Mouse (Mus musculus) kidney, embryonic 14.5 days (tissue): ENCODE data around the gene Elobl. TPM values are rescaled to one million over a fixed set of nuclear protein-coding genes. Genes with fewer than 3 reads are reported as not detected.

Source experiments
- ATAC-seq: fragments of 200-750 bp; cut with Nextera tagmentation; 2 replicates; pipeline ENCODE4 v1.8.0; 2017; ENCODE audit warnings: moderate number of reproducible peaks, mild to moderate bottlenecking, moderate TSS enrichment, moderate library complexity; ENCODE audit not compliant: low FRiP score, low TSS enrichment
- H3K27ac ChIP-seq: fragments of 300-500 bp; sonication (generic); 2 replicates; pipeline ENCODE4 v1.5.1; 2014; ENCODE audit warnings: low read depth, mild to moderate bottlenecking, low read length, moderate library complexity, mixed read lengths
- H3K27me3 ChIP-seq: fragments of 300-500 bp; sonication (generic); 2 replicates; pipeline ENCODE4 v1.6.1; 2014; ENCODE audit warnings: mild to moderate bottlenecking, low read length; ENCODE audit not compliant: control insufficient read depth, insufficient read depth
- H3K36me3 ChIP-seq: fragments of 300-500 bp; sonication (generic); 2 replicates; pipeline ENCODE4 v1.6.1; 2014; ENCODE audit warnings: low read length, mixed read lengths; ENCODE audit not compliant: control insufficient read depth, insufficient read depth
- H3K4me1 ChIP-seq: fragments of 300-500 bp; sonication (generic); 2 replicates; pipeline ENCODE4 v1.6.1; 2014; ENCODE audit warnings: low read length, mixed read lengths; ENCODE audit not compliant: control insufficient read depth, insufficient read depth
- H3K4me2 ChIP-seq: fragments of 300-500 bp; sonication (generic); replicated peaks from 2 replicates; pipeline ENCODE4 v1.6.1; 2014; ENCODE audit warnings: low read depth, mild to moderate bottlenecking, low read length
- H3K4me3 ChIP-seq: fragments of 300-500 bp; sonication (generic); 2 replicates; pipeline ENCODE4 v1.5.1; 2014; ENCODE audit warnings: mild to moderate bottlenecking, low read length
- H3K9ac ChIP-seq: fragments of 300-500 bp; sonication (generic); 2 replicates; pipeline ENCODE4 v1.6.1; 2014; ENCODE audit warnings: low read depth, mild to moderate bottlenecking, low read length, moderate library complexity
- H3K9me3 ChIP-seq: fragments of 300-500 bp; sonication (generic); 2 replicates; pipeline ENCODE4 v1.6.1; 2016; ENCODE audit warnings: low read length; ENCODE audit not compliant: control insufficient read depth
- WGBS: fragments of 180-500 bp; shearing (Covaris S2); extraction: QIAGEN DNeasy Blood & Tissue Kit; methylation state at CpG from one replicate; pipeline ENCODE4 v1.1.7; 2014; 5-methylcytosine and 5-hydroxymethylcytosine counted together
- polyA plus RNA-seq: library from polyadenylated mRNA; unstranded; fragments of >200 nt; fragmentation: Nextera tagmentation; extraction: Ambion mirVana; gene quantifications from 2 replicates; pipeline ENCODE4 v1.2.1, GENCODE M21; 2014

The Elobl gene
- polyA plus RNA-seq, 1 experiment from 2014 or later: not detected

DNA sequence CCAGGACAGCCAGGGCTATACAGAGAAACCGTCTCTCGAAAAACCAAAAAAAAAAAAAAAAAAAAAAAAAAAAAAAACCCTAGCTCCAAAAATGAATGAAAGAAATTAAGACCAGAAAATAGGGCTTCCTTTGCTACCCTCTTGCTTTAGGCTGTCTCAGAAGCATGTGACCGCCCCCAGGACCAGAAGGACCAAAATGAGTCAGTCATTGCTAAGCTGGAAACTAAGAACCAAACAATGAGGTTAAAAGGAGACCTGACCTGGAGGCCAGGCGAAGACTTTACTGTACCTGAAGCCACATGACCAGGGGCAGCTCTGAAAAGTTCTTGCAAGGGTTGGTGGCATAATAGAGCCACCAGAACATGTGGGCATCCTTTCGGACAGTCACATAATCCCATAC, 14.6 kb downstream of the Elobl start:
- ATAC-seq: no peak
- H3K36me3 ChIP-seq: peaks cover 14% of the 10 kb centered on the region
- H3K4me3 ChIP-seq: no peak overlapping the region
- no peak overlapping the region for H3K4me2 ChIP-seq
- no peaks in the 10 kb centered on the region for H3K27me3 ChIP-seq
- 0 out of 2 replicates have a peak, but pooled peaks cover 7% of the 10 kb centered on the region for H3K4me1 ChIP-seq
- 92% methylated on average over 5 of the region's 5 CpGs for WGBS
- H3K9ac ChIP-seq: no peak overlapping the region
- no peaks in the 10 kb centered on the region for H3K9me3 ChIP-seq
- no peak overlapping the region for H3K27ac ChIP-seq

DNA sequence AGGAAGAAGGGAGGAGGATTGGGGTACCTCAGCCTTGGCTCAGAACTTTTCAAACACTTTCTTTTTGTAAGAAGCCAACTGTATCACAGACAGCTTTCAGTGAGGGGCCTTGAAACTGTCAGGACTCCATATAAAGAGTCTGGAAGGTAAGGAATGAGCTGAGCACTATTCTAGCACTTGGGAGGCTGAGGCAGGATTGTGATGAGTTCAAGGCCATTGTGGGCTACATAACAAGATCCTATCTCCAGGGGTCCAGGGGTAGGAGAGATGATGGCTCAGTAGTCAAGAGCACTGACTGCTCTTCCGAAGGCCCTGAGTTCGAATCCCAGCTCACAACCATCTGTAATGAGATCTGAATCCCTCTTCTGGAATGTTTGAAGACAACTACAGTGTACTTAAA, 15.2 kb downstream of the Elobl start:
- no peaks in the 10 kb centered on the region for H3K27me3 ChIP-seq
- no peak for ATAC-seq
- 97% methylated on average over 2 of the region's 2 CpGs for WGBS
- peaks cover 14% of the 10 kb centered on the region for H3K36me3 ChIP-seq
- no peak overlapping the region for H3K4me2 ChIP-seq
- 0 out of 2 replicates have a peak, but pooled peaks cover 7% of the 10 kb centered on the region for H3K4me1 ChIP-seq
- H3K9me3 ChIP-seq: no peaks in the 10 kb centered on the region
- no peak overlapping the region for H3K9ac ChIP-seq
- no peak overlapping the region for H3K27ac ChIP-seq
- no peak overlapping the region for H3K4me3 ChIP-seq

DNA sequence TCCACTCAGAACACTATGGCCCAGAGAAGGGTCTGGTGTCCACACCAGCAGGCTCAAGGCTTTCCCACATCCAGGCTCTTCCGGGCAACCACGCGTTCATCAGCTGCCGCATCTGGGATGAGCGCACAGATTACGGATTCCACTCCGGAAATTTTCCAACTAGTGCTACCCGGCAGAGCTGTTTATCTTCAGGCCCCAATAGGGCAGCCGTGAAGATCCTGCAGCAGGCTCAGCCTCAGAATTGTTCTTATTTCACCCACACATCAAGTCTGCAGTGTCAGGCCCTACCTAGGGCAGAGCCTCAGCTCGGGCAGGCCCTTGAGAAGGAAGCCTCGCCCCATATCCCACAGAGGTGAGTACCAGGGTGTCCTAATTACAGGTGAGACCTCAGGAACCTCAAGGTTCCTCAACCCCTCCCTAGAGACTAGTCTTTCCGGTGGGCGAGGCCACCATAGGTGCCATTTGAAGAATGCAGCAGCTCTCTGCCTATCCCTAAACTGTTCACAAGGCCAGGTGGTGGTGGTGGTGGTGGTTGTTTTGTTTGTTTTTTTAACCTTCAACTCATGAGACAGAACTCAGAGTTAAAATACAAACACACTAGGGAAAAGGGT, 16.0 kb downstream of the Elobl start:
- H3K36me3 ChIP-seq: peaks cover 14% of the 10 kb centered on the region
- H3K4me2 ChIP-seq: no peak overlapping the region
- no peak overlapping the region for H3K4me3 ChIP-seq
- no peak for ATAC-seq
- H3K27me3 ChIP-seq: no peaks in the 10 kb centered on the region
- H3K9me3 ChIP-seq: no peaks in the 10 kb centered on the region
- no peak overlapping the region; the same call in 1 of the 2 replicates for H3K9ac ChIP-seq
- WGBS: 87% methylated on average over 13 of the region's 13 CpGs
- 0 out of 2 replicates have a peak, but pooled peaks cover 7% of the 10 kb centered on the region for H3K4me1 ChIP-seq
- no peak overlapping the region for H3K27ac ChIP-seq

DNA sequence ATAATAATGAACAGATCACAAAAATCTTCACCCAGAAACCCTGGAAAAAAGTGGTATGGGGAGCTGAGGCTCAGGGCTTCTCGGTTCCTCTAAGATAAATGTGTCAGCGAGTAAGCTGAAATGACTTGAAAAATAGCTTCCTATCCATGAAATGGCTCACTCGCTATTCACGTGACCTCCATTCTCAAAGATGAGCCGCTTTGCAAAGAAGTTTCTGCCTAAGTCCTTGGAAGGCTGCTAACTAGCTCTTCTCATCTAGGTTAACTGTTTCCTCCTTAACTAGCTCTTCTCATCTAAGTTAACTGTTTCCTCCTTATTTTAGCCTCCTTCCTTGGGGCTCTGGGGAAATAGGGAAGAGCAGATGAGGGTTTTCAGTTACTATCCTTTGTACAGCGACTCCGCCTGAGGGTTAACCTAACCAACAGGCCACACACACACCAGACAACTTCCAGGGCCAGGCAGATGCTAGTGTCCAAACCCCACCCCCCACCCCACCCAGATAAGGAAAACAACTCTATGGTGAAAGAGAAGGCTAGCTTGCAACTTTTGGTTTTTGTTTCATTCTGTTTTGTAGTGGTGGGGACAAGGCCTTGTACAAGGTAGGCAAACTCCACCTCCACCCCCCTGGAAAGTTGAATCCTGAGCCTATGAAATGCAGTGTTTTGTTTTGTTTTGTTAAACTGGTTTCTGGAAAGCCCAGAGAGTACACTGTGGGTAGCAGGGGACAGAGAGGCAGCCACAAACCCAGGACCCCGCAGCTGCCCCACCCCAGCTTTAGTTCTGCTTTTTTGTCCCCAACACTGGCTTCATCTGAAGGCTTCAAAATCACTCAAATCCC, 16.7 kb downstream of the Elobl start:
- Histone ChIP-seq H3K9me3 (no peaks in the 10 kb centered on the region), H3K27ac (no peak overlapping the region), H3K36me3 (peaks cover 19% of the 10 kb centered on the region), H3K9ac (no peak overlapping the region), H3K27me3 (no peaks in the 10 kb centered on the region), H3K4me2 (no peak overlapping the region), H3K4me3 (no peak overlapping the region), H3K4me1 (0 out of 2 replicates have a peak, but pooled peaks cover 7% of the 10 kb centered on the region)
- WGBS: 84% methylated on average over 8 of the region's 8 CpGs
- no peak for ATAC-seq

DNA sequence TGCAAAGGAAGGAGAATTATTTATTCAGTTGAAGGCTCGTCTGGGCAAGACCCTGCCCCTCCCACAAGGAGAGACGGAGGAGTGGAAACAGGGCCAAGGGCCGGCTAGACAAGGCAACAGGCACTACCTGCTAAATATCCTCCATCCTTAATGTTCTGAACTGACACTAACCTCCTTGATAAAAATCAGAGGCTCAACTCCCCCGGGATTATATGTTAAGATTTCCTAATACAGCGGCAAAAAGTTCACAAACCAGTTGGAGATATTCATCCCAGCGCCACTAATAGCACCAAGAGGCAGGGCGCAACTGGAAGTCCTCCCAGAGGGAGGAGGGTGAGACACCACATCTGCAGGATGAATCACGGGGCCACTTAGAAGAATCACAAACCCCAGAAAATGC, 17.8 kb downstream of the Elobl start:
- no peak overlapping the region for H3K27ac ChIP-seq
- 0 out of 2 replicates have a peak, but pooled peaks cover 3% of the 10 kb centered on the region for H3K4me1 ChIP-seq
- H3K4me2 ChIP-seq: no peak overlapping the region
- no peak for ATAC-seq
- peaks cover 19% of the 10 kb centered on the region for H3K36me3 ChIP-seq
- H3K27me3 ChIP-seq: no peaks in the 10 kb centered on the region
- H3K9ac ChIP-seq: no peak overlapping the region
- WGBS: 76% methylated on average over 8 of the region's 8 CpGs
- no peak overlapping the region for H3K4me3 ChIP-seq
- H3K9me3 ChIP-seq: no peaks in the 10 kb centered on the region

DNA sequence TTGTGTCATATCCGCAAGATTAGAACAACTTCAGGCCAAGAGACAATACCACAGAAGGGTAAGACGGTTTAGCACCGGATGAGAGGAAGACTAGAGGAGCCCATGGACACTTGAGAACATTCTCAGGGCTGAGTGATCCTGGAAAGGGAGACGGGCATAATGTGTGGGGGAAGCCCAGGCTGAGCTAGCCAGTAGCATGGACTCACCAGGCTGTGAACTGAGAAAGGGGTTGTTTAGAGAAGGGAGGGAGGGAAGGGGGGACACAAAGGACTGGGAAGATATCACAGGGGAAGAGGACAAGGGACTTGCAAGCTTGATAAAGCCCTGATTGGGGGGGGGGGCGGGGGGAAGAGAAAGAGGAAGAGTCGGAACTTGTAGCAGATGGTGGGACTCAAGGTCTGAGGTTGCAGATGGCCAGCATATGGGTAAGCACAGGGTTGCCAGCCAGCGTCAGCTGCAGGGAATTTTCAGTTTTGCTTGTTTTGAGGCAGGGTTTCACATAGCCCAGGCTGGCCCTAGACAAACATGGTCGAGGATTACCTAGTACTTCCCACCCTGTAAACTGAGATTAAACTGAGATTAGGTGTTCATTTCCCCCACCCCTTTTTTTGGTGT, 20.7 kb downstream of the Elobl start:
- no peak overlapping the region for H3K4me2 ChIP-seq
- peak; percentile 57; the same call in 1 of the 2 replicates for ATAC-seq
- 54% methylated on average over 7 of the region's 8 CpGs for WGBS
- peaks cover 21% of the 10 kb centered on the region for H3K36me3 ChIP-seq
- no peak overlapping the region for H3K9ac ChIP-seq
- H3K27ac ChIP-seq: no peak overlapping the region
- no peak overlapping the region for H3K4me3 ChIP-seq
- H3K4me1 ChIP-seq: no peaks in the 10 kb centered on the region
- no peaks in the 10 kb centered on the region for H3K27me3 ChIP-seq
- no peaks in the 10 kb centered on the region for H3K9me3 ChIP-seq

DNA sequence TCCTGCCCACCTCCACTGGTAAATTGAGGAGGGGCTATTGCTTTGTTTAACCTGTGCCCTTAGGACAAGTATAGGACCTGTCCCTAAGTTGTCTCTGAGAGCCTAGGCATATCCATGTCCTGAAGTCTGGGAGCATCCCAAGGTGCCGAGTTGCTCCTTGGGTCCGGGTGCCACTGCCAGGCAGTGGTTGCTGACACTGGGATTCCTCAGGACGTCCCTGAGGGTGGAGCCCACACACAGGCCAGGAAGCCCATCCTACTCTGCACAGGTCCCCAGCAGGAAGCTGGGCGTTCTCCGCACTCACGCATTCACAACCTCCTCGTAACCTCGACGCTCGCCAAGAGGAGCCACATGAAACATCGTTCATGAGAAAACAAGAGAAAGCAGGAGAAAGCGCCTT, 25.2 kb downstream of the Elobl start:
- no peak overlapping the region for H3K9ac ChIP-seq

DNA sequence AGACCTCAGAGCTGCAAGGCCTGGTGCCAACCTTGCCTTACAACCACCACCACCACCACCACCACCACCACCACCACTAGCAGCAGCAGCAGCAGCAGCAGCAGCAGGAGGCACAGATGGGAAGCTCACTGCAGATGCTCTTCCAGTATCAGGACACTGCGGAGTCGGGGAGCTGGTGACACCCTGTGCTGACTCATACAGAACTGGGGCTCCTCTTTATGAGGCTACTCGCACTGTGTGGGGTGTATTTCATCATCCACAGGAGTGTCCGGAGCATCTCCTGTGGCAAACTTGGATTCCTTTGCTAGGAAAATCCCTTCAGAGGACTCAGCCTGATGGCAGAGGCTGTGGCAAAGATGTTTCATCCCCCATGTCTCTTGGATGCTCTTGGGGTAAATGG, 27.1 kb downstream of the Elobl start:
- Histone ChIP-seq H3K27ac (no peak overlapping the region), H3K9ac (no peak overlapping the region), H3K36me3 (peaks cover 26% of the 10 kb centered on the region), H3K27me3 (no peaks in the 10 kb centered on the region), H3K4me2 (no peak overlapping the region), H3K9me3 (no peaks in the 10 kb centered on the region), H3K4me1 (no peaks in the 10 kb centered on the region), H3K4me3 (no peak overlapping the region)
- 91% methylated on average over 4 of the region's 4 CpGs for WGBS
- ATAC-seq: no peak

More for the DNA sequence above, 25.2 kb downstream of the Elobl start:
- Histone ChIP-seq H3K4me1 (no peaks in the 10 kb centered on the region), H3K4me3 (no peak overlapping the region), H3K27ac (no peak overlapping the region), H3K27me3 (no peaks in the 10 kb centered on the region), H3K36me3 (peaks cover 17% of the 10 kb centered on the region; the same call in 1 of the 2 replicates), H3K9me3 (no peaks in the 10 kb centered on the region), H3K4me2 (no peak overlapping the region)
- 81% methylated on average over 12 of the region's 12 CpGs for WGBS
- no peak for ATAC-seq

DNA sequence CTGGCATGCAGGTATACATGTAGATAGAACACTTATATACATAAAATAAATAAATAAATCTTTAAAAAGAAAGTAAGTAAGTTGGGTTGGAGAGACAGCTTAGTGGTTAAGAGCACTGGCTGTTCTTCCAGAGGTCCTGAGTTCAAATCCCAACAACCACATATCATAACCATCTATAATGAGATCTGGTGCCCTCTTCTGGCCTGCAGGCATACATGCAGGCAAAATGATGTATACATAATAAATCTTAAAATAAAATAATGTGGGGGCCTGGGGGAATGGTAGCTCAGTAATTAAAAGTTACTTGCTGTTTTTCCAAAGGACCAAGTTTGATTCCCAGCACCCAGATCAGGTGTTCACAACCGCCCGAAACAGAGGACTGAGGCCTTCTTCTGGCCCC, 28.0 kb downstream of the Elobl start:
- H3K4me1 ChIP-seq: no peaks in the 10 kb centered on the region
- H3K9me3 ChIP-seq: no peaks in the 10 kb centered on the region
- no peak for ATAC-seq
- WGBS: 100% methylated on average over 2 of the region's 2 CpGs
- no peak overlapping the region for H3K4me2 ChIP-seq
- H3K9ac ChIP-seq: no peak overlapping the region
- H3K36me3 ChIP-seq: peaks cover 31% of the 10 kb centered on the region
- H3K4me3 ChIP-seq: no peak overlapping the region
- no peak overlapping the region for H3K27ac ChIP-seq
- no peaks in the 10 kb centered on the region for H3K27me3 ChIP-seq
